Mouse (Mus musculus): ENCODE measurements around the gene Rbfox3.

GRCm38 (mm10) chr11:118554542-118554941, 356.9 kb downstream of the Rbfox3 start:
- TF ChIP-seq GATA1 (IDR thresholded peaks at IDR 0.05; ENCODE audit: borderline replicate concordance, low read length) (no peak), FLI1 (IDR thresholded peaks at IDR 0.05; ENCODE audit: low read length) (no peak)
